Mouse (Mus musculus): Measurements from ENCODE around the gene Sox5.
A peak's percentile ranks its signal among the peaks of the same experiment; 100 is the strongest.
"Not testable (repeated sequence)": the region's sequence is repeated elsewhere in the genome, so short reads cannot be mapped to it uniquely, and the experiment has no call there.

Gene Sox5

GRCm38 (mm10) chr6:144282756-144283155, 499.0 kb downstream of the Sox5 start:
- DNase-seq (ENCODE audit: low spot score), result no peak

GRCm38 (mm10) chr6:144281661-144282060, 500.1 kb downstream of the Sox5 start:
- no peak for DNase-seq (ENCODE audit: low spot score)

GRCm38 (mm10) chr6:144278505-144279053, 503.2 kb downstream of the Sox5 start:
- no peak for DNase-seq (ENCODE audit: low spot score)

- not testable (repeated sequence) for DNase-seq (ENCODE audit: low spot score)
Observed at GRCm38 (mm10) chr6:144273425-144273824, 508.4 kb downstream of the Sox5 start.

GRCm38 (mm10) chr6:144271326-144271725, 510.5 kb downstream of the Sox5 start:
- DNase-seq (ENCODE audit: low spot score), result no peak

GRCm38 (mm10) chr6:144270306-144270705, 511.5 kb downstream of the Sox5 start:
- no peak for DNase-seq (ENCODE audit: low spot score)

- no peak for DNase-seq (ENCODE audit: low spot score)
Observed at GRCm38 (mm10) chr6:144269666-144270065, 512.1 kb downstream of the Sox5 start.

GRCm38 (mm10) chr6:144265752-144266151, 516.0 kb downstream of the Sox5 start:
- DNase-seq (ENCODE audit: low spot score), result no peak

GRCm38 (mm10) chr6:144265004-144265403, 516.8 kb downstream of the Sox5 start:
- peak; percentile 18 for DNase-seq (ENCODE audit: low spot score)

GRCm38 (mm10) chr6:144264320-144264915, 517.4 kb downstream of the Sox5 start:
- peak; percentile 81 for DNase-seq (ENCODE audit: low spot score)

- no peak for DNase-seq (ENCODE audit: low spot score)
Observed at GRCm38 (mm10) chr6:144256500-144256899, 525.3 kb downstream of the Sox5 start.

GRCm38 (mm10) chr6:144252191-144252718, 529.5 kb downstream of the Sox5 start:
- DNase-seq (ENCODE audit: low spot score), result peak; percentile 45

GRCm38 (mm10) chr6:144251222-144252170, 530.3 kb downstream of the Sox5 start:
- peak; percentile 90 for DNase-seq (ENCODE audit: low spot score)

- peak; percentile 76 for DNase-seq (ENCODE audit: low spot score)
Observed at GRCm38 (mm10) chr6:144250625-144251181, 531.1 kb downstream of the Sox5 start.

- DNase-seq (ENCODE audit: low spot score), result peak; percentile 59
Observed at GRCm38 (mm10) chr6:144236581-144236980, 545.2 kb downstream of the Sox5 start.

- peak; percentile 29 for DNase-seq (ENCODE audit: low spot score)
Observed at GRCm38 (mm10) chr6:144203970-144204369, 577.8 kb downstream of the Sox5 start.

- DNase-seq (ENCODE audit: low spot score), result no peak
Observed at GRCm38 (mm10) chr6:144203013-144203412, 578.8 kb downstream of the Sox5 start.

GRCm38 (mm10) chr6:144201402-144202040, 580.3 kb downstream of the Sox5 start:
- DNase-seq (ENCODE audit: low spot score), result no peak

- no peak for DNase-seq (ENCODE audit: low spot score)
Observed at GRCm38 (mm10) chr6:144197209-144198119, 584.3 kb downstream of the Sox5 start.

GRCm38 (mm10) chr6:144195934-144196333, 585.8 kb downstream of the Sox5 start:
- DNase-seq (ENCODE audit: low spot score), result no peak

- DNase-seq (ENCODE audit: low spot score), result no peak
Observed at GRCm38 (mm10) chr6:144183087-144183486, 598.7 kb downstream of the Sox5 start.

Measured in embryo, embryonic 10 days (tissue).